Mouse (Mus musculus) lung, postnatal 0 days (tissue): Measurements from ENCODE around the gene Slc16a11.

ENCODE experiments used
- CTCF ChIP-seq: IDR thresholded peaks from 2 replicates; pipeline ENCODE4 v1.5.1; 2016; ENCODE audit warnings: antibody characterized with exemption, mild to moderate bottlenecking
- EP300 ChIP-seq: IDR thresholded peaks from 2 replicates; pipeline ENCODE4 v1.6.1; 2016; ENCODE audit warnings: antibody characterized with exemption, mild to moderate bottlenecking, control low read depth

DNA sequence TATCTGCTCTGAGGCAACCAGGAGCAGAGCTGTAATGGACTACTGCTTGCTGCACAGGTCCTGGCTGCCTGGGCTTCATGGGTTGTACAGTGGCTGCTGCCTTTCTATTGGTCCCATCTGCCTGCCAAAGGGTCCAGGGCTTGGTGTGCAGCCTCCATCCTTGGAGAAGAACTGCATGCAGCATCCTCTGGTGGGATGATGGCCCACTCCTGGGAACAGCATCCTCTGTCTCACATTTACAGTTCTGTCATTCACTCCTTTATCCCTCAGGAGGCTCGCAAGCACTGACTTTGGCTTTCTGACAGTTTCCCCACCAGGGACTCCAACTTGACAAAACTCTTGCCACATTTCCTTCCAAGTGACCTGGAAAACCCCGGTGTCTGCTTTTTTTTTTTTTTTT, 5.8 kb upstream of the Slc16a11 start:
- TF ChIP-seq EP300 (no peak), CTCF (no peak)
